Mouse (Mus musculus) forebrain, embryonic 16.5 days (tissue): ENCODE measurements around the gene Guca1b. TPM values are rescaled to one million over a fixed set of nuclear protein-coding genes. Genes with fewer than 3 reads are reported as not detected.
A peak's percentile ranks its signal among the peaks of the same experiment; 100 is the strongest.

Experiments used
- ATAC-seq: fragments of 200-750 bp; cut with Nextera tagmentation; 2 replicates; pipeline ENCODE4 v1.8.0; 2017; ENCODE audit warnings: mild to moderate bottlenecking, moderate library complexity
- H3K27ac ChIP-seq: fragments of 300-500 bp; sonication (generic); 2 replicates; pipeline ENCODE4 v1.5.1; 2014; ENCODE audit warnings: low read length, control low read depth
- H3K27me3 ChIP-seq: fragments of 300-500 bp; sonication (generic); replicated peaks from 2 replicates; pipeline ENCODE4 v1.6.1; 2014; ENCODE audit warnings: low read length; ENCODE audit not compliant: control insufficient read depth, insufficient read depth
- H3K36me3 ChIP-seq: fragments of 300-500 bp; sonication (generic); 2 replicates; pipeline ENCODE4 v1.6.1; 2014; ENCODE audit not compliant: control insufficient read depth, insufficient read depth
- H3K4me1 ChIP-seq: fragments of 300-500 bp; sonication (generic); replicated peaks from 2 replicates; pipeline ENCODE4 v1.6.1; 2014; ENCODE audit warnings: low read length; ENCODE audit not compliant: control insufficient read depth, insufficient read depth
- H3K4me2 ChIP-seq: fragments of 300-500 bp; sonication (generic); 2 replicates; pipeline ENCODE4 v1.6.1; 2014; ENCODE audit warnings: mild to moderate bottlenecking, low read length, control low read depth
- H3K4me3 ChIP-seq: fragments of 300-500 bp; sonication (generic); replicated peaks from 2 replicates; pipeline ENCODE4 v1.5.1; 2014; ENCODE audit warnings: mild to moderate bottlenecking, low read length, control low read depth
- H3K9ac ChIP-seq: fragments of 300-500 bp; sonication (generic); replicated peaks from 2 replicates; pipeline ENCODE4 v1.6.1; 2014; ENCODE audit warnings: low read depth, low read length, control low read depth
- H3K9me3 ChIP-seq: fragments of 300-500 bp; sonication (generic); 2 replicates; pipeline ENCODE4 v1.6.1; 2016; ENCODE audit warnings: low read length; ENCODE audit not compliant: control insufficient read depth
- WGBS: fragments of 180-500 bp; shearing (Covaris S2); extraction: QIAGEN DNeasy Blood & Tissue Kit; methylation state at CpG from one replicate; pipeline ENCODE4 v1.1.7; 2014; 5-methylcytosine and 5-hydroxymethylcytosine counted together
- polyA plus RNA-seq: library from polyadenylated mRNA; unstranded; fragments of >200 nt; fragmentation: Nextera tagmentation; extraction: Ambion mirVana; gene quantifications from 2 replicates; pipeline ENCODE4 v1.2.1, GENCODE M21; 2015

The Guca1b gene
- polyA plus RNA-seq, 1 experiment from 2014 or later = 0.37 TPM

DNA sequence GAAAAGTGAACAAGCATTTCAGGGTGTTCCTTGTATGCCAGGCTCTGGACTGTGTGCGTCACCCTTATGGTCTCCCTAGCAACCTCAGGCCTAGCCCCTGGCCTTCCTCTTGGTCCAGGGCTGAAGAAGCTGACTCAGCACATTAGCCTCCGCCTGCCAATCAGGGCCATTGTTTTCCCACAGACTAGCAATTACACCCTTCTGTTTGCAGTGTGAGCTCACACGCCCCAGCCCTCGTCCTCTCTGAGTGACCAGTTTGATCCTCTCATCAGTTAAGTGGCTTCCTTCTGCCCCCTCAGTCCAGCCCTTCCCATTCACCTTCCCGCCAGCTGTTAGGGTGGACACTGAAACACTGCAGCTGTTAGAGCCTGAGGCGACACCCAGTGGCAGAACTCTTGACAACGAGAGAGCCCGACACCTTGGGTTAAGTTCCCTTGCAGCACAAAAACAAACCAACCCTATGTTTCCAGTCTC is 43.7 kb downstream of the Guca1b start:
- Histone ChIP-seq H3K4me3 (no peak overlapping the region), H3K27me3 (no peaks in the 10 kb centered on the region), H3K4me1 (no peaks in the 10 kb centered on the region), H3K36me3 (no peaks in the 10 kb centered on the region), H3K4me2 (no peak overlapping the region), H3K9ac (no peak overlapping the region), H3K9me3 (no peaks in the 10 kb centered on the region), H3K27ac (no peak overlapping the region)
- ATAC-seq = peak; percentile 33; the same call in 1 of the 2 replicates
- WGBS = 3% methylated on average over 8 of the region's 8 CpGs

GRCm38 (mm10) chr17:47430815-47431214 is 45.6 kb downstream of the Guca1b start:
- Histone ChIP-seq H3K9ac (no peak overlapping the region), H3K27me3 (peaks cover 8% of the 10 kb centered on the region; the same call in 1 of the 2 replicates), H3K9me3 (no peaks in the 10 kb centered on the region), H3K4me1 (no peaks in the 10 kb centered on the region), H3K4me2 (no peak overlapping the region), H3K27ac (no peak overlapping the region), H3K36me3 (no peaks in the 10 kb centered on the region), H3K4me3 (no peak overlapping the region)
- WGBS = 72% methylated on average over 5 of the region's 5 CpGs
- no peak for ATAC-seq

- Histone ChIP-seq H3K36me3 (no peaks in the 10 kb centered on the region), H3K4me3 (peak within 1 kb of the TSS; percentile 38), H3K4me1 (peaks cover 15% of the 10 kb centered on the region), H3K27ac (no peak within 1 kb of the TSS), H3K4me2 (peak within 1 kb of the TSS; percentile 60), H3K9me3 (no peaks in the 10 kb centered on the region), H3K27me3 (peaks cover 42% of the 10 kb centered on the region), H3K9ac (peak within 1 kb of the TSS; percentile 36; the same call in 1 of the 2 replicates)
- 2% methylated on average over 45 of the region's 45 CpGs for WGBS
- no peak for ATAC-seq
Observed at GRCm38 (mm10) chr17:47436156-47436906, 51.1 kb downstream of the Guca1b start, which contains the start of gene AI661453. Gene AI661453, plus strand, starts transcription at chr17:47436615.

GRCm38 (mm10) chr17:47436907-47437547 is 51.8 kb downstream of the Guca1b start, which contains the start of gene 1700001C19Rik:
Gene 1700001C19Rik, minus strand, starts transcription at chr17:47437376.
- H3K9me3 ChIP-seq = no peaks in the 10 kb centered on the region
- peaks cover 15% of the 10 kb centered on the region for H3K4me1 ChIP-seq
- peak within 1 kb of the TSS; percentile 60 for H3K4me2 ChIP-seq
- 2% methylated on average over 22 of the region's 25 CpGs for WGBS
- ATAC-seq = no peak
- H3K36me3 ChIP-seq = no peaks in the 10 kb centered on the region
- H3K27ac ChIP-seq = no peak within 1 kb of the TSS
- peak within 1 kb of the TSS; percentile 38 for H3K4me3 ChIP-seq
- peak within 1 kb of the TSS; percentile 36; the same call in 1 of the 2 replicates for H3K9ac ChIP-seq
- H3K27me3 ChIP-seq = peaks cover 42% of the 10 kb centered on the region

GRCm38 (mm10) chr17:47438611-47439010 is 53.4 kb downstream of the Guca1b start:
- Histone ChIP-seq H3K27me3 (peaks cover 42% of the 10 kb centered on the region), H3K4me1 (peaks cover 15% of the 10 kb centered on the region), H3K27ac (no peak overlapping the region), H3K9me3 (no peaks in the 10 kb centered on the region), H3K36me3 (no peaks in the 10 kb centered on the region), H3K9ac (no peak overlapping the region), H3K4me2 (no peak overlapping the region), H3K4me3 (no peak overlapping the region)
- ATAC-seq = no peak
- 69% methylated on average over 6 of the region's 6 CpGs for WGBS

DNA sequence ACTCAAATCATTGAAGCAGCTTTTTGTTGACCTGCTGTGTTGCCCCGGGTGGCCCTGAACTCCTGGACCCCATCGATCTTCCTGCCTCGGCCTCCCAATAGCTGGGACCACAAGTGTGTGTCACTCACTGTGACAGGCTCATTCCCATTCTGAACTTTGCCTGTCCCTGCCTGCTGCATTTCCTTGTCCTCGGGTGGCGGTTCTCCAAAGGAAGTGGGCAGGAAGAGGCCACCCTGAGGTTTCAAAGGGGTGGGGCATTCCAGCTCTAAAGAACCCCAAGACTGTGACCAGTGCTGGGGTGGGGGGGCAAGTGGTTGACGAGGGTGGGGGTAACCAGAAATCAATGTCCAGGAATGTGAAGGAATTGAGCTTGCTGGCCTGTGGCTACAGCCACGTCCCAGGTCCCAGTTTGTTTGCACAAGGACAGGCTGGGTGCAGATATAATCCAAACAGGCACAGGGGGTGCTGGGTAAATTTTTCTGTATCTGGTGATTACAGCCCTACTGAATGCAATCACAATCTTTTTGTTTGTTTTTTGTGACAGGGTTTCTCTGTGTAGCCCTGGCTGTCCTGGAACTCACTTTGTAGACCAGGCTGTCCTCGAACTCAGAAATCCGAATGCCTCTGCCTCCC is 54.3 kb downstream of the Guca1b start:
- Histone ChIP-seq H3K4me3 (no peak overlapping the region), H3K27me3 (peaks cover 42% of the 10 kb centered on the region), H3K9ac (no peak overlapping the region), H3K27ac (no peak overlapping the region), H3K36me3 (no peaks in the 10 kb centered on the region), H3K4me1 (peaks cover 15% of the 10 kb centered on the region), H3K9me3 (no peaks in the 10 kb centered on the region), H3K4me2 (no peak overlapping the region)
- no peak for ATAC-seq
- 48% methylated on average over 9 of the region's 9 CpGs for WGBS

DNA sequence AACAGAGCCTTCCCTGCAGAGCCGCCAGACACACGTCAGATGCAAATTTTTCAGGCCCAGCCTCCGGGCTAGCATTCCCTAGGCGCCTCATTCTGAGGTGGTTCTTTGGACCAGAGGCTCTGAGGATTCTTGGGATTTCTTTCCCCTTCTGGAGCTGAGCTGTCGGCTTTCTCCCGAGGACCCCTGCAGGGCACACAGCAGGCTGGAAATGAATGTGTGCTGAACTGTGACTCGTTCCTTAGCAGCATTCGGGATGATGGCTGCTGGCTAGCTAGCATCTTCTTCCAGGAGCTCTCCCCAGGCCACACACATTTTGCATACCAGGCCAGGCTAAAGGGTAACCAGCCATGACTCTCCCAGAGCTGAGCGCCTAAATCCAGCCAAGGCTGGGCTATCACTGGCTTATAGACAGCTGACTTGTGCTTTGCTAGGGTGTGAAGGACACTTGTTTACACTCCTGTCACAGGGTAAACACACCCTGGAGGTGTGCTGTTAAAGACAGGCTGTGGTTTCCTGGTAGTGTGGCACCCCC is 55.2 kb downstream of the Guca1b start:
- Histone ChIP-seq H3K9me3 (no peaks in the 10 kb centered on the region), H3K9ac (0 out of 2 replicates have a peak overlapping the region, but pooled peaks have one; percentile 13), H3K4me2 (no peak overlapping the region), H3K4me1 (peaks cover 15% of the 10 kb centered on the region), H3K27ac (no peak overlapping the region), H3K27me3 (peaks cover 37% of the 10 kb centered on the region), H3K36me3 (no peaks in the 10 kb centered on the region), H3K4me3 (no peak overlapping the region)
- WGBS = 8% methylated on average over 9 of the region's 9 CpGs
- ATAC-seq = no peak

- Histone ChIP-seq H3K27me3 (peaks cover 27% of the 10 kb centered on the region), H3K4me1 (peaks cover 12% of the 10 kb centered on the region), H3K27ac (no peak overlapping the region), H3K4me3 (no peak overlapping the region), H3K36me3 (no peaks in the 10 kb centered on the region), H3K4me2 (no peak overlapping the region), H3K9me3 (no peaks in the 10 kb centered on the region), H3K9ac (no peak overlapping the region)
- no peak for ATAC-seq
- WGBS = 53% methylated on average over 19 of the region's 19 CpGs
Observed at GRCm38 (mm10) chr17:47441296-47442051, 56.3 kb downstream of the Guca1b start.
